Mouse (Mus musculus) bone marrow macrophage, adult 2 months (primary cell): ENCODE measurements at regions not wholly inside any gene's neighbourhood (a gene's known extent, or its start where the extent isn't known, plus 50 kb on each side); places are given as distances from the start of the nearest gene placed in this dataset.

Experiments
- CTCF ChIP-seq: IDR thresholded peaks from 2 replicates; pipeline ENCODE4 v1.5.1; 2012; ENCODE audit warnings: low read depth, mild to moderate bottlenecking, low read length, moderate library complexity
- POLR2A ChIP-seq: IDR thresholded peaks from 2 replicates; pipeline ENCODE4 v1.6.1; 2012; ENCODE audit warnings: mild to moderate bottlenecking, low read depth, low read length, borderline replicate concordance

GRCm38 (mm10) chr13:56356999-56357398, 60.6 kb upstream of the Cxcl14 start:
- TF ChIP-seq CTCF = no peak
- TF ChIP-seq POLR2A = no peak
